Mouse (Mus musculus) small intestine, adult 2 months (tissue): ENCODE measurements around the gene Itih5. TPM values are rescaled to one million over a fixed set of nuclear protein-coding genes. Genes with fewer than 3 reads are reported as not detected.
A peak's percentile ranks its signal among the peaks of the same experiment; 100 is the strongest.

Experiments
- H3K27ac ChIP-seq: fragments of 200-500 bp; 2 replicates; pipeline ENCODE4 v1.5.1; 2012; ENCODE audit warnings: low read depth, low read length, control low read depth, inconsistent platforms; ENCODE audit not compliant: insufficient read depth
- H3K27me3 ChIP-seq: fragments of 200-500 bp; 2 replicates; pipeline ENCODE4 v1.6.1; 2012; ENCODE audit warnings: mild to moderate bottlenecking, moderate library complexity, low read length, inconsistent platforms; ENCODE audit not compliant: control insufficient read depth, insufficient read depth
- H3K36me3 ChIP-seq: fragments of 200-500 bp; 2 replicates; pipeline ENCODE4 v1.6.1; 2012; ENCODE audit warnings: mild to moderate bottlenecking, low read length, control low read depth, inconsistent platforms; ENCODE audit not compliant: control insufficient read depth, insufficient read depth
- H3K4me1 ChIP-seq: fragments of 200-500 bp; 2 replicates; pipeline ENCODE4 v1.6.1; 2012; ENCODE audit warnings: low read length, inconsistent platforms, mixed read lengths; ENCODE audit not compliant: control insufficient read depth, insufficient read depth, insufficient read length
- H3K4me3 ChIP-seq: fragments of 200-500 bp; 2 replicates; pipeline ENCODE4 v1.5.1; 2012; ENCODE audit warnings: low read depth, mild to moderate bottlenecking, control low read depth, inconsistent platforms, low read length, moderate library complexity
- CTCF ChIP-seq: fragments of 200-500 bp; IDR thresholded peaks from 2 replicates; pipeline ENCODE4 v1.5.1; 2012; ENCODE audit warnings: low read depth, mild to moderate bottlenecking, control low read depth, inconsistent platforms, low read length, moderate library complexity, mixed read lengths; ENCODE audit not compliant: insufficient replicate concordance, insufficient read length; ENCODE audit errors: extremely low read depth
- POLR2A ChIP-seq: fragments of 200-500 bp; IDR thresholded peaks from 2 replicates; pipeline ENCODE4 v1.6.1; 2012; ENCODE audit warnings: low read depth, mild to moderate bottlenecking, control low read depth, inconsistent platforms, low read length, moderate library complexity
- whole genome bisulfite sequencing: fragments of 180-500 bp; shearing (Covaris S2); methylation state at CpG from one replicate; pipeline ENCODE4 v1.1.7; 2018; 5-methylcytosine and 5-hydroxymethylcytosine counted together
- polyA plus RNA-seq: library from polyadenylated mRNA; depleted of rRNA; stranded (reverse); fragments of >200 nt; gene quantifications from 2 replicates; pipeline ENCODE4 v1.2.3, GENCODE M21; 2012; rRNA removed

Itih5 gene
- polyA plus RNA-seq: 2.4 and 4.7 TPM in 2 replicates

DNA sequence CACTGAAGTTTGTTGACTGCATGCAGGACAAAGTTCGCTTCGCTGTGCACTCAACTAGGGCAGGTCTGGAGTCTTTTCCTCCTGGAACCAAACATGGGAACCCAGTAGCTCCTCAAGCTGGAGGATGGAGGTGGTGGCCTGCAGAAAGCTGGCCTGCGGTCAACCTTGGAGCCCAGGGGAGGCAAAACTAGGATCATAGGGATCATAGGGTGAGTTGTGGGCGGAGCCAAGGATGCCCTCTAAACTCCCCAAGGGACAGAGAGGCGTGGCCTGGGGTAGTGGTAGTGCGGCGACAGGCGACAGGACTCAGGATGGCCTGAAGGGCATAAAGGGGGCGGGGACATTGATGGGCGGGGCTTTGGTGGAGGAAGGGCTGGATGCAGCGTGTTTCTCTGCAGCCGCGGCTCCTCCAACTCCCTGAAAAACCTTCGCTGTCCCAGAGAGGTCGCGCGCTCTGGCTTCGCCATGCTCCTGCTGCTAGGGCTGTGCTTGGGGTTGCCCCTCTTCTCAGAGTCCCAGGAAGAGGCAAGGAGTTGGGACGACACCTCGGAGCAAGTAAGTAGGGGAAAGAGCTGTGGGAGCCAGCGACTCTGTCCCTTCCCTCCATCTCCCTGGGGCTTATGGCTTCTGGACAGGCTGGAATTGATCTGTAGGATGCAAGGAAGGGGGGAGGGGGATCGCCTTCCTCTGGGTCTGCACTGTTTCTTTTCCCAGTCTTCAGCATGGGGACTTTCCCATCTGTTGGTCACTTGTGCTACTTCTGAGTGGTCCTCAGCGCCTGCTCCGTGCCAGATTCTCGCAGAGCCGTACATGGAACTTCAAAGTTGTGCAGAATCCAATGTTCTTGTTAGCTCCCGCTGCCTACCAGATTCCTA lies at the start of gene Itih5:
Itih5 (plus strand) TSS at position 371 of the 875 bp plus-strand sequence.
- TF ChIP-seq CTCF: no peak
- peak; percentile 36; the same call in 1 of the 2 replicates for TF ChIP-seq POLR2A
- Histone ChIP-seq H3K4me1 (peaks cover 25% of the 10 kb centered on the region), H3K36me3 (no peaks in the 10 kb centered on the region), H3K27ac (peak within 1 kb of the TSS; percentile 59), H3K27me3 (no peaks in the 10 kb centered on the region), H3K4me3 (peak within 1 kb of the TSS; percentile 81)
- WGBS: 3% methylated on average over 27 of the region's 27 CpGs

DNA sequence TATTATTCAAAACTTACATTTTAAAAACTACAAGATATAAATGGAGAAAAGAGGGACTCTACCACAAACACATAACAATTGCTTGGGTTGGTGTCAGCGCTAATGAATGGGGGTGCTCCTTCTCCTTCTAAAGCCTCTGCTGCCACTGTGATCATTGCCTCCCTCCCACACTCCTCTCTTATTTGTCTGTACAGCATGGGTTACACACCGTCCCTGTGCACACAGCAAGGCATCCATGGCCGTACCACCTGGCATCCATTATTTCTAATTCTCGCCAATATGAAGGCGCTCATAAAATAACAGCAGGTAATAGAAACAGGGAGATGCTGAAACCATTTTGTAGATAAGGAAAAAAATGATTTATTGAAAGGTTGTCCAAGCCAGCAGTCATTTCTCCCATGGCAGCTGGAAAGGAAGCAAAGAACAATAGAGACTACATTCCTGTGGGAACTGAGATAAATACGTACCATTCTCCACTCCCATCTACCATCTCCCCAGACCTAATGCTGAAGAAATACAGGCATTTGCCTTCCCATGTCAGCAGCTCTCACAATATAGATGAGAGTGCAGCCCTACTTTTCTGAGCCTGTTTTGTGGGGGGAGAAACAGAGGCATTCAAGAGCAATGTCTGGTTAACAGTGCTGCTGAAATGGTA lies 44.7 kb upstream of the Itih5 start:
- H3K27ac ChIP-seq: no peak overlapping the region
- no peak overlapping the region for H3K4me3 ChIP-seq
- no peaks in the 10 kb centered on the region for H3K4me1 ChIP-seq
- TF ChIP-seq POLR2A: no peak
- no peak for TF ChIP-seq CTCF
- WGBS: 64% methylated on average over 6 of the region's 6 CpGs
- H3K27me3 ChIP-seq: no peaks in the 10 kb centered on the region
- no peaks in the 10 kb centered on the region for H3K36me3 ChIP-seq

DNA sequence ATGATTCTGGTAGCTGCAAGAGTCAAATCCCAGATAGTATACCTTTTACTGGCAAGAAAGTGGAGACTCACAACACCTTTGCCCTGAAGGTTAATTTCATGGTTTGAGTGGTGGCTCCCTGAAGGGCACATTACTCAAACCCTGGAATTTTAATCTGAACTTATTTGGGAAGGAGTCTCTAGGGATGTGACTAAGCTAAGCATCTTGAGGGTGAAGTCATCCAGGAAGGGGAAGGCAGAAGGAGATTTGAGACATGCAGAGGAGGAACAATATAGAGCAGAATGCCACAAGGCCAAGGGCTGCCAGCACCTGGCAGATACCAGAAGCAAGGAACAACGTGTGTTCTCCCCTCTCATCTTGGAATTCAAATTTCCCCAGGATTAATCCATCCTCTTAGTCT lies 34.6 kb upstream of the Itih5 start:
- 65% methylated on average over 1 of the region's 1 CpGs for WGBS
- no peak overlapping the region for H3K4me3 ChIP-seq
- no peaks in the 10 kb centered on the region for H3K36me3 ChIP-seq
- no peaks in the 10 kb centered on the region for H3K27me3 ChIP-seq
- TF ChIP-seq CTCF (no peak), POLR2A (no peak)
- no peak overlapping the region for H3K27ac ChIP-seq
- no peaks in the 10 kb centered on the region for H3K4me1 ChIP-seq

DNA sequence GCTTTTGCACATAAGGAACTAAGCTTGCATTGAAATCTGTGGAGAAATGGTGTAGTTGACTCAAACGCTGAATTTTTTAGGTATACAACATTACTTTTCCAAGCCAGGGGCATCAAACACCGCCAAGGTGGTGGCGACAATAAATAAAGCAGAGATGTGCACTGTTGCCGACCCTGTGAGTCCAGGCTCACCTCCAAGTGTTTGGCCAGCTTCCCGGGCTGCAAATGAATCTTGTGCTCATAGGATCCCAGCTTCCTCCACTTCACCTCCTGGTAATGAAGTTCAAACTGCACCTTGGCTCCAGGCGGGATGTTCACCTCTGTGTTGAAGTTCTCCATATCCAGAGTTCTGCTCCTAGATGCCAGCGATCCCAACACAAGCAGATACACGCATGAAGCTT lies 34.1 kb upstream of the Itih5 start:
- no peaks in the 10 kb centered on the region for H3K36me3 ChIP-seq
- 75% methylated on average over 8 of the region's 8 CpGs for WGBS
- no peak overlapping the region for H3K27ac ChIP-seq
- no peaks in the 10 kb centered on the region for H3K4me1 ChIP-seq
- TF ChIP-seq POLR2A (no peak), CTCF (no peak)
- no peaks in the 10 kb centered on the region for H3K27me3 ChIP-seq
- H3K4me3 ChIP-seq: no peak overlapping the region

DNA sequence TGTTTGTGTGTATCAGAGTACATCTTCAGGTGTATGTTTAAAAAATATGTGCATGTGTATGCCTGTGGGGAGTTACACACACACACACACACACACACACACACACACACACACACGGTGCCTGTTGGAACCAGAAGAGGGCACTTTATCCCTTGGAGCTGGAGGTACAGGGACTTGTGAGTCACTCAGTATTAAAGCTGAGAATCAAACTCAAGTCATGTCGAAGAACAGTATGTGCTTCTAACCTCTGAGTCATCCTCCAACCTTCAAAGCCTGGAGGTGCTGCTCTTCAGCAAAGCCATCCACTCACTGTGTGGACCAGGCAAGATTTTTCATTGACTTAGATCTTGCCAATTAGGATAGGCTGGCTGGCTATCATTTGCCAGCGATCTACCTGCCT lies 31.5 kb upstream of the Itih5 start:
- no peak overlapping the region for H3K4me3 ChIP-seq
- H3K27me3 ChIP-seq: no peaks in the 10 kb centered on the region
- no peaks in the 10 kb centered on the region for H3K4me1 ChIP-seq
- H3K27ac ChIP-seq: no peak overlapping the region
- WGBS: 57% methylated on average over 3 of the region's 3 CpGs
- no peaks in the 10 kb centered on the region for H3K36me3 ChIP-seq
- TF ChIP-seq POLR2A (no peak), CTCF (no peak)

DNA sequence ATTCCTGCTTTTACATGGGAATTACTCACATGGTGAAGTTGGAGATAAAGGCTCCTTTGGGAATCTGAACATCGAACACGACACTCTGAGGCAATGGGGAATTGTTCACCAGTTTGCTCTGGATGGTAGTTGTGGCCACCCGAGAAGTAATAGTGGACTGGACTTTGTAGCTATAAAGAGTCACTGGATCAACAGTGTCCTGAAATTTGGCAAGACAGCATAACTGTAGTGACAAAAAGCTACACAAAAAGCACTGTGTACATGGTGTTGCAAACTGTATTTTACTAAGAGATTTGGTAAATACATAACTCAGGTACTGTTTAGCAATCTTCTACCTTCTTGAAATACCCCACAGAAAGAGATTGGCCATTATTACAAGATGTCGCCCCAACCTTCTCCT lies 27.2 kb upstream of the Itih5 start:
- H3K36me3 ChIP-seq: no peaks in the 10 kb centered on the region
- WGBS: 70% methylated on average over 4 of the region's 4 CpGs
- no peaks in the 10 kb centered on the region for H3K27me3 ChIP-seq
- no peak overlapping the region for H3K4me3 ChIP-seq
- no peak overlapping the region for H3K27ac ChIP-seq
- no peaks in the 10 kb centered on the region for H3K4me1 ChIP-seq
- no peak for TF ChIP-seq POLR2A
- no peak for TF ChIP-seq CTCF

DNA sequence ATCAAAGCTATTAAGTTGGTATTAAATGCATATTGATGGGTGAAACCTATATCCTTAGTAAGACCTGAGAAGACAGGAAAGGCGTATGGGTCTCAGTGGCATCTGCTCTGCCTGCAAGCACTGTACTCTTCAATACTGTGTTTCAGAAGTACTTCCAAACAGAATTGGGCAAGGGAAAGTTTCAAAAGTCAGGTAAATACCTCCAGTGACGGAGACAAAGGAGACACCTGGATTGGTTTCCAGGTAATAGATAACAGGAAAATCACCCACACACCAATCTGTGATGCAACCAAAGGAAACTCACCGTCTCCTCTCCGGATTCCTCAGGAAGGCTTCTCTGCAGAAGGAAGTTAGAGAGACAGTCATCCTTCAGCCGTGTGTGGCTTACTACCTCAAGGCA lies 25.9 kb upstream of the Itih5 start:
- Histone ChIP-seq H3K4me3 (no peak overlapping the region), H3K36me3 (no peaks in the 10 kb centered on the region), H3K4me1 (no peaks in the 10 kb centered on the region), H3K27me3 (no peaks in the 10 kb centered on the region), H3K27ac (no peak overlapping the region)
- TF ChIP-seq POLR2A: no peak
- TF ChIP-seq CTCF: no peak
- WGBS: 85% methylated on average over 5 of the region's 5 CpGs
